Mouse (Mus musculus) small intestine, adult 2 months (tissue): ENCODE data around the gene Hdac11.

ENCODE experiments used
- CTCF ChIP-seq: fragments of 200-500 bp; IDR thresholded peaks from 2 replicates; pipeline ENCODE4 v1.5.1; 2012; ENCODE audit warnings: low read depth, mild to moderate bottlenecking, control low read depth, inconsistent platforms, low read length, moderate library complexity, mixed read lengths; ENCODE audit not compliant: insufficient replicate concordance, insufficient read length; ENCODE audit errors: extremely low read depth
- POLR2A ChIP-seq: fragments of 200-500 bp; IDR thresholded peaks from 2 replicates; pipeline ENCODE4 v1.6.1; 2012; ENCODE audit warnings: low read depth, mild to moderate bottlenecking, control low read depth, inconsistent platforms, low read length, moderate library complexity

GRCm38 (mm10) chr6:91157237-91157570, 739 bp downstream of the Hdac11 start:
- no peak for TF ChIP-seq CTCF
- no peak for TF ChIP-seq POLR2A
